Mouse (Mus musculus) v-Abl transformed pro-B cells (cell line): Measurements from ENCODE around the gene Fibcd1.

Experiments
- in situ Hi-C, 2 experiments: fragments of 400-800 bp; cut with MboI; formaldehyde crosslinking; loops; one replicate each; pipeline ENCODE4 v1.15.1; 2025; ENCODE audit not compliant: unreplicated experiment in 2 of 2

Gene Fibcd1

DNA sequence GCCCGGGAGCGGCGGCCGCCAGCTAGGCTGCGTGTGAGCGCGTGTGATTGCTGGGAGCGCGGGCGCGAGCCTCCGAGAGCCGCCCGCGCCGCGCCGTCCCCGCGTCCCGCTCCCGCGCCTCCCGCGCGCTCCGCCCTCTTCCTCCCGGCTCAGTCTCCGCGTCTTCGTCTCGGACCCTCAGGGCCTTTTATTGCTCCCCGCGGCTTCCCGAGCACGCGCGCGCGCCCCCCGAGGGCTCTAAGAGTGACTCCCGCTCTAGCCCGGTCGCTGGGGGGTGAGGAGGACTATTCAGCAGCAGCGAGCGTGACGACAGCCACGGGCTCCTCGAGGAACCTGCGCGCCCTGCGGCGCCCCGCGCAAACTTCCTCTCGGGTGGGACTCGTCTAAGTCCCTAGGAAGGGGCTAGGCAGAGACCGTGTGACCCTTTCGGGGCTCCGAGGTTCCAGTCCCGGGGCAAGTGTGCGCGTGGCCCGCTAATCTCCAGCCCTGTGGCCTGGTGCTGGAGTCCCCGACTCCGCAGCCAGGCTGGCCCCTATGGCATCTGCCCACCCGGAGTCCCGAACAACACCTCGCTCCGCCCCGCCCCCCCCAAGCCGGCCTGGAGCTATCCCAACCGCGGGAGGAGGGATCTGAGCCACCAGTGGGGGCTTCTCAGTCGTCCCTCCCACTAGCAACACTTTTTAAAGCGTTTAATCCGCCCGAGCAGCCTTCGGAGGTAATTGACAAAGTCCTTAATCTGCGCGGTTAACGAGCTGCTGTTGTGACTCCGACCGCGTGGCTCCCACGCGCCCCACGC is at the start of gene Fibcd1:
Fibcd1 (minus strand) TSS at position 110 of the 796 bp plus-strand sequence.
- in situ Hi-C loops, result no loop called here

GRCm38 (mm10) chr2:31894221-31894870 is 48.5 kb upstream of the Fibcd1 start:
- in situ Hi-C loops, result no loop called here

DNA sequence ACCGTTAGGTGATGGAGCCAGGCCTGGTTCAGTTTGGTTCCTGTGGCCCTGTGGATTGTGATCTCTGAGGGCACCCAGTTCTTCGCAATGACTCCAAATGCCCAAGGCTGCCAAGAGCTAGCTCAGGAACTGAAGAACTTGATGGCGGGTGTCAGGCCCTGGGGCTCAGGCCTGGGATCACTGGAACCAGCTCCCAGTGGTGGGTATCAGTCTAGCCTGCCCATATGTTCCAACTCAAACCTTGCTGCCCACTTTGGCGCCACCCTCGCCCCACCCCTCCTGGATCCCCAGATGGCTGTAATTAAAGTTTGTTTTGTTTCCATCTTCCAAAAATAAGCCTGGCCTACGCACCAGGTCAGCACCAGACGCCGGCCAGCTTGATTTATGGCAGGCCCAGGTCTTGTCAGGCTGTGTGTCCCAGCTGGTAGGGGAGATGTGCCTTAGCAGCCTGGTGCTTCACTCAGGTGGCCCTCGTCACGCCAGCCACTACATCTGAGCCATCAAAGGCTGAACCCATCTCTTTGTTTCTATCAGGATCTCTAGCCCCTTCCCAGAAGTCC is 47.4 kb upstream of the Fibcd1 start:
- in situ Hi-C loops, result no loop called here

GRCm38 (mm10) chr2:31891219-31891618 is 45.4 kb upstream of the Fibcd1 start:
- in situ Hi-C loops, result no loop called here

DNA sequence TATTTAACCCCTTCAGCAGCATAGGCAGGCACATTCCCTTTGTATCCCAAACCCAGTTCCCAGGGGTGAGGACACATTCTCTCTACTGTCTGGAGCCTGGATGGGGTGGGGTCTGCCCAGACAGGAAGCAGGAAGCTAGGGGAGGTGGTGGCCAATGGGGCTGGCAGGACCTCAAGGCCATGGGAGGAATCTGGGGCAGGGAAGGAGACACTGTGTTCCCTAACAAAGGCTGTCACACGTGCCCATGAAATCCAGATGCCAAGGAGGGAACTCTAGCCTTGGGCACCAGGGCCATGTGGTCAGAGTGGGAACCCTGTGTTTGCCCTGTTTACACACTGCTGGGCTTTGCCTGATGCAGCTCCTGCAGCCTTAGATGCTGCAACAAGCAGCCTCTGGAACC is 43.1 kb upstream of the Fibcd1 start:
- in situ Hi-C loops, result loop anchor here (5.0 to 10.0 kb wide), 4 partner anchors 72 to 204 kb away; partner anchors contain the start of gene Abl1 (in 2 of the 2)

DNA sequence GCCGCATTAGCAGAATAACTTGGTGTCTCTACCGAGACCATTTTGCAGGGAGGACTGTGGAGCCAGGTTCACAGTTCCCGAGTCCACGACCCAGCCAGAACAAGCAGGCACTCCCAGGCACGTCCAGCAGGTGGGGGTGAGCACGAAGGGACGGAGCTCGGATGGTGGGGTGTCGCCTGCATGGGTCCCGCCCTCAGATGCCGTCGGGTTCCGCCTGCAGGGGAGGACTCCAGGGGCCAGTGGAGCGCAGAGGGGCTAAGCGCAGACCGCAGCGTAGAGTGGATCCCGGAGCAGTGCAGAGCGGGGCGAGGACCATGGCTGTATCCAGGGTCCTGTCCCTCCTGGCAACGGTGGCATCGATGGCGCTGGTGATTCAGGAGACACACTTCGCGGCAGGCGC is 41.2 kb upstream of the Fibcd1 start, which contains the start of gene Lamc3:
Lamc3 (plus strand) TSS at position 262 of the 400 bp plus-strand sequence.
- in situ Hi-C loops, result loop anchor here (5.0 to 10.0 kb wide), 4 partner anchors 70 to 202 kb away; partner anchors contain the start of gene Abl1 (in 2 of the 2)

- in situ Hi-C loops, result loop anchor here (5.0 to 10.0 kb wide), 4 partner anchors 68 to 200 kb away; partner anchors contain the start of gene Abl1 (in 2 of the 2)
Measured at GRCm38 (mm10) chr2:31884806-31885205, 39.0 kb upstream of the Fibcd1 start.

DNA sequence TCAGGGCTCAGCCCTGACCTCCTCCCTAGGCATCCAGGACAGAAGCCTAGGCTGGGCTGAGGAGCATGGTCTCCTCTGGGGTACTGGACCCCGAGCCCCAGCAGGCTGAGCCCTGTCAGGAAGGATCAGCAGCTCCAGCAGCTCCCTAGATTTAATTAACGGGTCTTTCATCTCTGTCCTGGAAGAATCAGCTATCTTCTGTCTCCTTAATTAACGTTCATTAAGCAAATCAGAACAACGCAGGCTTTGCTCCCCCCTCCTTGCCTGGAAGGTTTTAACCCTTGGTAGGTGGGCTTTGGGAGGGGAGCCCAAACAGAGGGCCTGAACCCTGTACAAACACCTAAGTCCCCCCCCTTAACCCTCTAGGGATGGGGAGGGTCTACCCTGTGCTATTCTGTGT is 37.3 kb upstream of the Fibcd1 start:
- in situ Hi-C loops, result loop anchor here in 1 of 2 experiments (10.0 kb wide), 1 partner anchor 198 kb away; the partner anchor contains the start of gene Abl1

DNA sequence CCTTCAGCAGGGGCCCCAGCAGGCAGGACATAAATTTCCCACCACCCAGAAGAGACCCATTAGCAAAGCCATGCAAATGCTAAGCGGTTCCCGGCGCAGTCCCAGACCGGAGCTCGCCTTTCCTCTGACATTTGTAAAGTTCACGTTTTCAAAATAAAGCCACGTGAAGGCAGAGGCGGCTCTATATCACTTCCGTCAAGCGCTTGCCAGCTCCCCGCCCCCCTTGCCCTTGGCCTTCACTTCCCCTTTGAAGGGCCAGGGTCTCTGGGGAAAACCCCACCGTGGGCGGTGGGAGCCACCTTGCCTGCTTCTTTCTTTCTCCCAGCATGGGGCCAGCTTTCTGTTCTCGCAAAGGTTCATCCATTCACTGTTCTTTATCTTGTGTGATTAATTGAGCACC is 35.1 kb upstream of the Fibcd1 start:
- in situ Hi-C loops, result loop anchor here in 1 of 2 experiments (10.0 kb wide), 1 partner anchor 196 kb away; the partner anchor contains the start of gene Abl1

- in situ Hi-C loops, result no loop called here
Measured at GRCm38 (mm10) chr2:31878610-31879009, 32.8 kb upstream of the Fibcd1 start.

GRCm38 (mm10) chr2:31876446-31876845 is 30.6 kb upstream of the Fibcd1 start:
- in situ Hi-C loops, result no loop called here

DNA sequence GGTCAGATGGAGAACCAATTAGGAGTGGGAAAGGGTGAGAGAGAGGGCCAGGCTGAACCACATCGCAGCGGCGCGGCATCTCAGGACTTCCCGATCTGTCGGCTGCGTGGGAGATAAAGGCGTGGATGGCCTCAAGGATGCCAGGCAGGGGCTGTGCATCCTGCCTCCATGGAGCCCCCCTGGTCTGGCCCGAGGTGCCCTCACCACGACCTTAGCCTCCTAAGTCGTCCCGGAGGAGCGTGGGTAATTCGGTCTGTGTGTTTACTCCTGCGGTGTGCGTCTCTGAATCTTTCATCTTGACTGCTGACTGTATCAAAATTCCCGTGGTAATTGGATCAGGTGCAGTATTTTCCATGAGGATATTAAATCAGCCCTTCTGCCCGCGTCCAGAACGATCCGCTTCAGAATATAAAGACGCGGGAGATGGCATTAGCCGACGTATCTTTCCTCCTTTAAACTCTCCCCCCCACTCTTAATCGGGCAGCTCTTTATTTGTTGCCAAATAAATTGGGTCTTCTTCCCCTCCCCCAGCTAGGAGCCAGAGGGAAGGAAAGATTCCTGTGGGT is 28.6 kb upstream of the Fibcd1 start:
- in situ Hi-C loops, result no loop called here

- in situ Hi-C loops, result no loop called here
Measured at GRCm38 (mm10) chr2:31870683-31871082, 24.9 kb upstream of the Fibcd1 start.

GRCm38 (mm10) chr2:31869692-31870091 is 23.9 kb upstream of the Fibcd1 start:
- in situ Hi-C loops, result no loop called here

DNA sequence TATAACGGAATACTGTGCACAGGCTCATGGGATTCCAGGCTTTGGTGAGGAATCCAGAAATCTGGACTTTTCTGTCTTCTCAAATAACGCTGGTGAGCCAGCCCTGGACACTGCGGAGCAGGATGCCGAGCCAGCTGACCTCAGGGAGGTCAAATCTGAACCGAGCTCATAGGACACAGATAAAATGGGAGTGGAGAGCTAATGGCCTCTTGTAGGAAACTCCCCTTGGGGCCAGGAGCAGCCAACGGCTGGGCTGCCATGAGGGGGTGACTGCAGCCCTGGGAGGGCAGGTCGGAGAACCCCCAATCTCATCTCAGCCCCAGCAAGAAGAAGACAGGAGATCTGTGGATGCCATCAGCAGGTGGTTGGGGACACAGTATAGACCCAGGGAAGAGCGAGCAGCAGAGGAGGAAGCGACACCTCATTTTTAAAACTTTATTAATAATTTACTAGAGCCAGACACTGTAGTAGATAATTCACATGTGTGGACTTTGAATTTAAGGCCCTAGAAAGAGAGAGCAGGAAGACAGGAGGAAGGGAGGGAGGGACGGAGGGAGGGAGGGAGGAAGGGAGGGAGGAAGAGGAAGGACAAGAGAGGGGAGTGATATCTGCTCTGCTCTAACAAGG is 22.8 kb upstream of the Fibcd1 start:
- in situ Hi-C loops, result no loop called here

- in situ Hi-C loops, result no loop called here
Measured at GRCm38 (mm10) chr2:31867773-31868537, 22.1 kb upstream of the Fibcd1 start.

GRCm38 (mm10) chr2:31865794-31866193 is 20.0 kb upstream of the Fibcd1 start:
- in situ Hi-C loops, result no loop called here

DNA sequence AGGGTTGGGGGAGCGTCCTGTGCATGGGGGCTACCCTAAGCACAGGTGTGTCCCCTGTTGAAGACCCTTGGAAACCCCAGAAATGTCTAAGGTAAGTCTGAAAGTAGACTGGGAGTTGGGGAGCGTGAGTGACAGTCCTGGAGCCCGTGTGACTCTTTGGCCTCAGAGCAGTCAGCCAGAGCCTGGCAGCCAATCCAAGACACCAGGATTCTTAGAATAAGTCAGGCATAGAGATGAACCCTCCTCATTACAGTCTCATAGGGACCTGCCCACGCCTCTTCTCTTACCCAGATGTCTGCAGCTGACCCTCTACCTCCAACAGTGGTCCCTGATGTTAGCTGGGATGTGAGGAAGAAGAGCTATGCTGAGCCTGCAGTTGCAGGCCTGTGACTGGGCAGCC is 19.5 kb upstream of the Fibcd1 start:
- in situ Hi-C loops, result no loop called here

DNA sequence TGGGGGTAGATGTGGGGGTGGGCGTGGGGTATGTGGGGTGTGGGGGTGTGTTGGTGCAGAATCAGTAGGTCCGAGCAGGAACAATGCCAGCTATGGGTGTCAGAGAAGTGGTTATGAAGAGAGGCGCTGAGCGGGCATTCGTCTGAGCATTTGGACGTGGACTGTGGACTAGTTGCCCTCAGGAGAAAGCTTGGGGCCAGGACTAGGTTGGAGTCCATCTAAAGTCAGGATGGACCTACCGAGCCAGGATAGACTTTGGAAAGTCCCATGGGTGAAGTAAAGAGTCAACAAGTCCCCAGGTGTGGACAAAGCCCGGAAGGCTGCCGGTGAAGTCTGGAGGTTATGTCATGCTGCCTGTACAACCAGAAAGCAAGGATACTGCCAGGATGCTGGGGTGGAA is 19.1 kb upstream of the Fibcd1 start:
- in situ Hi-C loops, result no loop called here

- in situ Hi-C loops, result no loop called here
Measured at GRCm38 (mm10) chr2:31863766-31864165, 18.0 kb upstream of the Fibcd1 start.
